Mouse (Mus musculus) right cerebral cortex, postnatal 14 days (tissue): ENCODE results near the gene Trim80.
"Not testable (repeated sequence)": the region's sequence is repeated elsewhere in the genome, so short reads cannot be mapped to it uniquely, and the experiment has no call there.

Experiments
- DNase-seq: peaks from one replicate; pipeline ENCODE4 v3.0.0; 2022

Gene Trim80

DNA sequence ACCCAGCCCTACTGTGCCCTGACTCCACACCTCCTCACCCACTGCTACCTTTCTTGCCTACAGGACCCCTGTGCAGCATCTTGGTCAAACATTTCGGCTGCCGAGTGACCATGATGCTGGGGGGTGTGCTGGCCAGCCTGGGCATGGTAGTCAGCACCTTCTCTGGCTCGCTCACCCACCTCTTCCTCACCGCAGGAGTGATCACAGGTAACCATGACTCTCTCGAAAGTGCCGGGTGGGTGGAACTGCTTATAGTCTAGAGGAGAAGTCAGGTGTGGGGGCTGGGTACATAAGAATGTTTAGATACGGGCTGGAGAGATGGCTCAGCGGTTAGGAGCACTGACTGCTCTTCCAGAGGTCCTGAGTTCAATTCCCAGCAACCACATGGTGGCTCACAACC is 24.5 kb downstream of the Trim80 start:
- DNase-seq = no peak

DNA sequence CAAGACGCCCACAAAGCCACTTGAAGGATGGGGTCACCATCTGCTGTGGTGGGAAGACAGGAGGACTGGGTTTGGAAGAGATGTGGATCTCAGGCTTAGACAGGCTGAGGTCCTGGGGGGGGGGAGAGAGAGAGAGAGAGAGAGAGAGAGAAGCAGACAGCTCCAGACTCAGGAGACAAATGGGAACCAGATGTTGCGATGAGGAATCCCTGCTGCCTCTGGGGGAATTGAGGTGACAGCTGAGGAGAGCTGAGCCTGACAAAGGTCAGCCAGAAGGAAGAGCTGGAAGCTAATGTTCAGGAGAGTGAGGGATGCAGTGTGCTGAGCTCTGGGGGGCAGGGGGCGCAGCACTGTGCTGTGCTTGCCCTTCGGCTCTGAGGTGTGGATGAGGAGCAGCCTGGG is 26.9 kb downstream of the Trim80 start:
- DNase-seq = no peak

DNA sequence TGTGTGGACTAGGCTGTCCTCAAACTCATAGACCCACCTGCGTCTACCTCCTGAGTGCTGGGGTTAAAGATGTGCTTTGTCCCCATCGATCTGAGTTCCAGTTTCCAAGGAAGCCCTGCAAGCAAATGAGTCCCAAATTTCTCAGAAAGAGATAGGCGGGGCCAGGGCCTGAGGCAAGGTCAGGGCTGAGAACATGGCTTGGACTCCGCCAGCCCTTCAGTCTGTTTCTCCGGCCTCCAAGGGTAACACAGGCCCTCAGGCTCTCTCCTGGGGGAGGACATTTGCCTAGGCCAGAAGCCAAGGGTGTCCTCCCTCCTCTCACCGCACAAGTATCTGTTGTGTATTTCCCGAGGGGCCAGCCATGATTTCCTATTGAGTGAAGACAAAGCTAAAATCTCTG is 31.8 kb downstream of the Trim80 start:
- no peak for DNase-seq

DNA sequence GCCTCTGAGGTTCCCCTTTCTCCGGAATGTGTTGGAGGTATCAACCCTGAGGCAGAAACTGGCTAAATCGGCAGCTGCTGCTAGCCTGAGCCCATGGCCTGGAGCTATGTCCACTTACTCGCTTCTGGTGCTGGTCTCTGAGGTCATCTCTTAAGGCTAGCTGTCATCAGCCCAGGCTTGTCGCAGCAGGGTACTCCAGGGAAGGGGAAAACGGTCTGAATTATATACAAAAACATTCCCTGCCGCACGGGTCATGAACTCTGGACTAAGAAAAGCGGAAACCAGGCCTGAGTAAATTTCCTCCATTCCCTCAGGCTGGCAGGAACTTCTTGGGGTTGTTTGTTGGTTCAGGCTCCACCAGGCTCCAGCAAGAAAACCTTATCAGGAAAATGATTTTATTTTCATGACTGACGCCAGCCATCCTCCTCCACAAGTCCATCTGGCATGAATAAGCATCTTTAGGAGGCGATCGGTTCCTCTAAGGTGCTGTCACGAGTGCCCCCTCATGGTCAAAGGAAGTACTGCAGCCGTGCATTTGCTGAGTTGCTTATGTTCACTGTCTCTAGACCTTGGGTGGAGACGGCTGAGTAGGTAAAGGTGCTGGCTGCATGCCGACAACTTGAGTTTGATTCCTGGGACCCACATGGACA is 33.4 kb downstream of the Trim80 start:
- peak; percentile 93 for DNase-seq

DNA sequence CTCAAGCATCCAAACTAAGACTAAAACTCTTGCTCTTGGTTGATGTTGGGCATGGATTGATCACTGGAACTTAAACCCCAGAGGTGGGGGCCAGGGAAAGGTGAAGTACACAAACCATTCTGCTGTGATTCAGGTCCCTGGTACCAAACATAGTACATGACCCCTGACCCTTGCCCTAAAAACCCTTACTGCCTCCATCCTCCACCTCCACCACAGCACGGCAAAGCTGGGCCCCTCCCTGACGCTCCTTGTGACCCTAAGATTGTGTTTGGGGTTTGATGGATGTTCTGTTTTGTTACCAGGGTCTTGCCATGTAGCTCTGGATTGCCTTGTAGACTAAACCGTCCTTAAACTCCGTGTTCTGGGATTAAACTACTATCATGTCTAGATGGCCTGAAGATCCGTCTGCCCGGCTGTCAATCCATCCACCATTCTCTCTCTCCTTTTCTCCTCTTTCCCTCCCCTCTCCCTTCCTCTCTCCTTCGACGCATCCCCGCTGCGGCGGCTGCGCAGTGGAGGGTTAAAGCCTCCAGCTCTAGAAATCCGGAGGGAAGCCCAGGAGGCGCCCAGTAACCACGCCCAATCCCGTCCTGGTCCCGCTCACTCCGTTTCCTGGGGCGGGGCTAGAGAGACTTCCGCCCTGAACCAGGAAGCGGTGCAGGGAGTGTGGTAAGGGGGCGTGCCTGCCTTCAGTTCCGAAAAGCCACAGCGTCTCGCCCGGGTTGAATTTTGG is 34.8 kb downstream of the Trim80 start, which contains the start of gene Armc7:
Gene Armc7, plus strand, starts transcription at position 643 of the 733 bp plus-strand sequence.
- peak; percentile 91 for DNase-seq

DNA sequence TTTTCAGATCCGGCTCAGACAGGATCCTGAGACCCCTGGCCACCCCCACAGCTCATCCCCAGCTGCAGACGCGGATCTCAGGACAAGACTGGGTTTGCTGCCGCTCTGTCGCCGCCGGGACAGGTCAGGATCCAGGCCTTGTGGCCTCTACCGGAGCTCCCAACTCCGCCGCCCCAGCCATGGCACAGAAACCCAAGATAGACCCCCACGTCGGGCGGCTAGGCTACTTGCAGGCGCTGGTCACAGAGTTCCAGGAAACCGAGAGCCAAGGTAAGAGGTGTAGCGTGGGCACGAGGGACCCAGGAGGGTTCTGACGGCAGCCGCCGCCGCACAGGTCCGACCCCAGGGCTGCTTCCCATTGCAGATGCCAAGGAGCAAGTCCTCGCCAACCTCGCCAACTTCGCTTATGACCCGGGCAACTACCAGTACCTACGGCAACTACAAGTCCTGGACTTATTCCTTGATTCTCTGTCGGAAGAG is 35.5 kb downstream of the Trim80 start:
- DNase-seq = no peak

DNA sequence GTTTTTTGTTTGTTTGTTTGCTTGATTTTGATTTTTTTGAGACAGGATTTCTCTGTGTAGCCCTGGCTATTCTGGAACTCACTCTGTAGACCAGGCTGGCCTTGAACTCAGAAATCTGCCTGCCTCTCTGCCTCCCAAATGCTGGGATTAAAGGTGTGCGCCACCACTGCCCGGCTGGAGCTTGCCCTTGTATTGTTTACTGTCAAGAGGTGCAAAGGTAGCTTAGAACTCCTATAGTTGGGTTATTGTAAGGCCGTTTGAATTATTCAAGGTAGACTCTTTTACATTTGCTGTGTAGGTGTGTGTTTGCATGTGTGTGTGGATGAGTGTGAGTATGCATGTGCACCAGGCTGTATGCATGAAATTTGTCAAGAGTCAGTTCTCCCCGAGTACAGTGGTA is 36.3 kb downstream of the Trim80 start:
- not testable (repeated sequence) for DNase-seq

DNA sequence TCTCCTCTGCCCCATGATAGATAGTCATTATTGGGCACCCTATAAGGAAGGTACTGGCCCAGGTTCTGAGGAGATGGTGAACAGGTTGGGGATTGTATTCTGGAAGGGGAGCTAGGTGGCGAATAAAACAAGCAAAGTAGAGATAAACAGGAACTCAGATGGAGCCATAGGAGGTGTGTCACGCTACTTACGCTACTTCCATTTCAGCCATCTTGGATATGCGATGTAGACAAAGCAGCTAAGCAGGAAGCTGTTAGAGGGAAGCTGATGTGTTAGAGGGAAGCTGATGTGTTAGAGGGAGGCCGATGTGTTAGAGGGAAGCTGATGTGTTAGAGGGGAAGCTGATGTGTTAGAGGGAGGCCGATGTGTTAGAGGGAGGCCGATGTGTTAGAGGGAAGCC is 37.0 kb downstream of the Trim80 start:
- DNase-seq = not testable (repeated sequence)

DNA sequence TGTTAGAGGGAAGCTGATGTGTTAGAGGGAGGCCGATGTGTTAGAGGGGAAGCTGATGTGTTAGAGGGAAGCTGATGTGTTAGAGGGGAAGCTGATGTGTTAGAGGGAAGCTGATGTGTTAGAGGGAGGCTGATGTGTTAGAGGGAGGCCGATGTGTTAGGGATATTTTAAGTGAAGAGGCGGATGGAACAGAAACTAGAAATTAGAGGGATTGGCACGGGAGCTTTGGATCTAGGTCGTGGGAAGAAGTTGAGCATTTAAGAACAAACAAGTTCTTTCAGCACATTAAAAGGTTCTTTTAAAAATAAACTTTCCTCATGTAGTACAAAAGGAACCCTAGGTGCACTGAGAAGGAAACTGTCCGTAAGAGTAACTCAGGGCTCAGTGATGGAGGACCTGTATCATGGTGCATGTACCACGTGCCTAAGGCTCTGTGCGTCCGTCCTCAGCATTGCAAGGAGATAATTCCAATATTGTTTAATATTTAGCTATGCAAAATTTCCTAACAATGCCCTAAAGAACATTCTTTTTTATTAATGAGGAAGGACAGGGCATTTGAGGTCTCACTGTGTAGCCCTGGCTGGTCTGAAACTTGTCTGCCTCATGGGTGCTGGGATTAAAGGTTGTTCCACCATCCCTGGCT is 38.1 kb downstream of the Trim80 start:
- no peak for DNase-seq

DNA sequence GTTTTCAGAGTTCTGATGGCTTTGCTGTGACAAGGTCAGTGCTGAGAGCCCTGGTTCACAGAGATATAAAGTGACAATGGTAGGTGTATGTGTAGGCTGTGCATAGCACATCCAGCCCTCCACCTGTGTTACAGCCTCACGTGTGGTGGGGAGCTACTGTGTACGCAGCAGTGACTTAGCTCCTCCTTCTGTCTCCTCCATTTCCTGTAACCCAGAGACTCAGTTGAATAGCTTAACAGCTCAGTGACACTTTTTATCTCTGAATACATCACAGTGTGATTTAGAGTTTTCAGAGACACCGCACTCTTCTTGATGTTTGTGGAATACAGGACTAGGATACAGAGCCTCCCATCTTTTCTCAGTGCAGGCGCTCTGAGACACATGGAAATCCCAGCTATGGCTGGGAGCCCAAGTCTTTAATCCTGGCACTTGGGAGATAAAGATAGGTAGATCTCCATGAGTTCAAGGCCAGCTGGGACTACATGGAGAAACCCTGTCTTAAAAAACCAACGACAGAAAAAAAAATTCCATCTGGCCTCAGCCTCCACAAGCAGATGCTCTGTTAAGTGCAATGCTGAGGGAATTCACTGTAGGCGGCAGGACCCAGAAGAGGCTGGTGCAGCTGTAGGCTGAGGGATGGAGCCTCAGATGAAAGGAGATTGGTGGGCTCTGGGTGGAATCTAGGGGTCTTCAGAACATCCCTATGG is 41.4 kb downstream of the Trim80 start:
- peak; percentile 35 for DNase-seq

DNA sequence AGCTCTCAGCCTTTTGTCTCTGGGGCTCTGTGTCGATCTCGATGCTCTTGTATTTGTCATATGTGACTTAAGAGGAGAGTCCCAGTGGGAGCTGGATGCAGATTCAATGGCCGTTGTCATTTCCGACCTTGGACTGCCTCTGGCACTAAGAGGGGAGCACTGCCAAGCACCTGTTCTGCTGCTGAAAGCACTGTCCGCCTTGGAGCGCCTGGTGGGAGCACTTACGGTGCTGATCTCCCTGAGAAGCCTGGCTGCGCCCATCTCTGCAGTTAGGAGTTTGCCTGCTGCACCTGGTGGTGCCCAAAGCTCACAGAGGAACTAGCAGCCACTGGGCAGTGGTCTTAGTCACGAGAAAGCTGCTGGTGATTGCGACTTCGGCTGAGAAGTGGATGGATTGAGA is 42.9 kb downstream of the Trim80 start:
- DNase-seq = no peak

DNA sequence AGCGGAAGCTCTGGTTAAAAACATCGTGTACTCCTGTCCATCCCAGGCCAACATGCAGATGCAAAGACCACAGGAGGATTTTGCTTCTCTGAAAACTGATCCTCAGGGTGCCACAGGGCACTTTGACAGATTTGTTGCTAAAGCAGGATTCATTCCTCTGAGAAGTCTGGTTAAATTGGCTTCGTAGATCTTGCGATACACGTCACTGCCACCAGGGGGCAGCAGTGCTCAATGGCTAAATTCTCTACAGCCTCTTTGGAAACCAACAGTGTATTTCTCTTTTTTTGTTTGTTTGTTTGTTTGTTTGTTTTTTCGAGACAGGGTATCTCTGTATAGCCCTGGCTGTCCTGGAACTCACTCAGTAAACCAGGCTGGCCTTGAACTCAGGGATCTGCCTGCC is 43.4 kb downstream of the Trim80 start:
- DNase-seq = peak; percentile 76

DNA sequence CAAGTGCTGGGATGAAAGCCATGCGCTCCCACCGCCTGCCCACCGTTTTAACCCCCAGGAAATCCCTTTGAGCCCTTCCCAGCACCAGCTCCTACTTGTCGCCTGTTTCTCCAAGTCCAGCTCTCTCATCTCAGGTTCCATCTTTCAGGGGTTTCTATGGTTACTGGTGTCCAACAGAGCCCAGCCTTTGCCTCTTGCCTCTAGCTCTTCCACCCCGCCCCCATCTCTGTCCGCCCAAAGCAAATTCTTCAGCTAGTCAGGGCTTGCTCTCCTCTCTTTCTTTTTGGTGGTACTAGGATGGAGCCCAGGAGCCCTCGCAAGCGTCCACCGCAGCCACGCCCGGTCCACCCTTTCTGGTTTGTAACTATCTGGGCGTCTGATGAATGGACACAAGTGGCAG is 44.8 kb downstream of the Trim80 start:
- DNase-seq = no peak

DNA sequence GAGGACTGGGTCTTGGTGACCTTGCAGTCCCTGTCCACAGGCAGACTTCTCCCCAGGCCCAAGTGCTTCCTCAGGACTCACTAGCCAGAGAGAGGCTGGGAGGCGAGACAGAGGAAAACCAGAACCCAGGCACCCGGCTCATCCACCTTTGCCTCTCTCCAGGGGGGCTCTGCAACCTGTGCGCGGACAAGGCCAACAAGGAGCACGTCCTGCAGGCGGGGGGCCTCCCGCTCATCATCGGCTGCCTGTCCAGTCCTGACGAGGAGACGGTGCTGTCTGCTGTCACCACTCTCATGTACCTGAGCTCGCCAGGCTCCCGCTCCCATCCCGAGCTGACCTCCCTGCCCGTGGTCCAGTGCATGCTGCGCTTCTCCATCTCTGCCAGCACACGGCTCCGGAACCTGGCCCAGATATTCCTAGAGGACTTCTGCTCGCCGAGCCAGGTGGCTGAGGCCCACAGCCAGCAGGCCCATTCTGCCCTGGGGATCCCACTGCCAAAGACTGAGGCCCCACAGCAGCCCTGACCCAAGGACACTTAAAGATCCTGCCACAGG is 48.3 kb downstream of the Trim80 start:
- no peak for DNase-seq

DNA sequence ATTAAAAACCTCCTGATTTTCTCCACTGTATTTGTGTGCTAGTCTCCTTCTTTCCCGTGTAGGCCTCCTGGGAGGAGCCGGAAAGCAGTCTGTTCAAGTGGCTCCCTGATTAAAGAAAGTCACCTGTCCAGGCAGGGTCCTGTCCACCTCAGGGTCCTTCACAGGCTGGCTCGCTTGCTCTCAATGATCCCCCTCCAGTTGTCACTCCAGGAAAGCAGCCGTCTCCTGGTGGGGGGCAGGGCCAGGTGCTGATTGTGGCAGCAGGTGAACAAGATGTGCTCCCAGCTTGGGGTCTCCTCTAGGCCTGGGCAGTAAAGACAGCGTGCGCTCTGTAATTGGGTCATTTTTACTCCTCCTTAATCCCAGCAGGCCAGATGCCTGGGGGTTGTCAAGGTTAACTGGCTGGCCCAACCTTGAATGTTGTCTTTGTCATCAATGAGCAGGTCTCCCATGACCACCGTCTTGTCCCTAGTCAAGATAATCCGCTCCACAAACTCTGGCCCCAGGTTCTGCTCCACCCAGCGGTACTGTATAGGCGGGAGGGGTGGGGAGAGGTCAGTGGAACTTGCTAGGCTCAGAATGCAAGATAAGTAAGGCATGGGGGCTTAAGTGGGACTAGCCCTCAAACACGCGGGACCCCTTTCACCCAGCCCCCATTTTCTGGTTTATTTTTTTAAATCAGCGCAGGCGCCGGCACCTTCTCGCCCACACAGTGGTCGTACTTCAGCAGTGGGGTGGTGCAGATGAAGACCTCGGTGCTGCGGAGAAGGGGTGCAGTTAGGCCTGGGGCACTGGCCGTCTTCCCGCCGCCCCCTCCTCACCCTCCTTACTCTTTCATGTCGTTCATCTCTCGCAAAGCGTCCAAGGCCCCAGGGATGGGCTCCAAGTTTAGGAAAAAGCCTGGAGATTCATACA is 50.4 kb downstream of the Trim80 start:
- no peak for DNase-seq

DNA sequence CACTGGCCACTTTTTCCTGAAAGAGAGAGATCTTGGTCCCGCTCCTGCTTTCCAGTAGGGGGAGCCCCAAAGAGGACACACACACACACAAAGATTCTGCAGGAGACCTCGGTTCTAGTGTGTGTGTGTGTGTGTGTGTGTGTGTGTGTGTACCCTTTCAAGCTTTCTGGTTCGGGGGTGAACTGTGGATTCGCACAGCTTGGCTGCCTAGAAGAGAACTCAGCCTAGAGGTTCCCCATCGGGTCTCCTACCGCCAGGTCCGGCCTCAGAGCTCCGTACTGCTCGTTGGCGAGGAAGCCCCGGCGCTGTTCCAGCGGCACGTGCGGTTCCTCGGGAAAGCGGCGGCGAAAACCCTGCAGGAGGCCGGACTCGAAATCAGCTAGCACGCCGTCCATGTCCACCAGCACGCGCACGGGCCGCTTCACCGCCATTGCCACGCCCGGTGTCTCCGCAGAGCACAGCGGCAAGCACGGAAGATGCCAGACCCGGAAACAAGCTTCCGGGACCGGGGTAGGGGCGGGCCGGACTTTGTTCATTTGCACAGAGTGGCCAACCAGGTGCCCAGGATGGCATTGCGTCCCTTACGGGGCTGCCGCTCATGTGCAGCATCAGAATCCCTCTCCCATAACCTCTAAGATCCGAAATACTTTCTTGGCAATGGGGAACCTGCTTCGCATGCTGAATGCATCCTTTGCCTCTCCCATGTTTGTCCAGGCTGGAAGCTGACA is 51.2 kb downstream of the Trim80 start, which contains the start of gene Nt5c:
Gene Nt5c, minus strand, starts transcription at position 507 of the 728 bp plus-strand sequence.
- peak; percentile 81 for DNase-seq

DNA sequence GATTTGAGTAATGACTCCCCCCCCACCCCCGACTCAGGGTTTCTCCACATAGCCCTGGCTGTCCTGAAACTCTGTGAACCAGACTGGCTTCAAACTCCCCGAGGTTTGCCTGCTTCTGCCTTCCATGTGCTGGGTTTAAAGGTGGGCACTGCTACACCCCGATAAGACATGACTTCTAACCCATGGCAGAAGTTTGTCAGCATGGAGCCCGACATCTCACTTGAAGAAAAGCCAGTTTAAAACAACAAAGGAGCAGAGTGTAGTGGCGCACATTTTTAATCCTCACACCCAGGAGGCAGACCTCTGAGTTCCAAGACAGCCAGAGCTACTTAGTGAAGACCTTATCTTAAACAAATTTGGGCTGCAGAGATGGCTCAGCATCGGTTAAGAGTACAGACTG is 52.0 kb downstream of the Trim80 start:
- no peak for DNase-seq

DNA sequence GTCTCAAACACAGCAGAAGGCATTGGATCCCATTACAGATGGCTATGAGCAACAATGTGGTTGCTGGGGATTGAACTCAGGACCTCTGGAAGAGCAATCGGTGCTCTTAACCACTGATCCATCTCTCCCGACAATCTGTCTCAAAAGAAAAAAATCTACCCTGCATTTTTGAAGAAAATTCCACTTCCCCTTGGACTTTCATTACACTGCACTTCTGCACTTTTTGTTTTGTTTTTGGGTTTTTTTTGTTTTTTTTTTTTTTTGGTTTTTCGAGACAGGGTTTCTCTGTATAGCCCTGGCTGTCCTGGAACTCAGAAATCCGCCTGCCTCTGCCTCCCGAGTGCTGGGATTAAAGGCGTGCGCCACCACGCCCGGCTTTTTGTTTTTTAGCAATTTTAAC is 56.2 kb downstream of the Trim80 start:
- not testable (repeated sequence) for DNase-seq
